Comparison of ENCODE assay signal across 8 mouse cellular contexts in the genomic region with DNA sequence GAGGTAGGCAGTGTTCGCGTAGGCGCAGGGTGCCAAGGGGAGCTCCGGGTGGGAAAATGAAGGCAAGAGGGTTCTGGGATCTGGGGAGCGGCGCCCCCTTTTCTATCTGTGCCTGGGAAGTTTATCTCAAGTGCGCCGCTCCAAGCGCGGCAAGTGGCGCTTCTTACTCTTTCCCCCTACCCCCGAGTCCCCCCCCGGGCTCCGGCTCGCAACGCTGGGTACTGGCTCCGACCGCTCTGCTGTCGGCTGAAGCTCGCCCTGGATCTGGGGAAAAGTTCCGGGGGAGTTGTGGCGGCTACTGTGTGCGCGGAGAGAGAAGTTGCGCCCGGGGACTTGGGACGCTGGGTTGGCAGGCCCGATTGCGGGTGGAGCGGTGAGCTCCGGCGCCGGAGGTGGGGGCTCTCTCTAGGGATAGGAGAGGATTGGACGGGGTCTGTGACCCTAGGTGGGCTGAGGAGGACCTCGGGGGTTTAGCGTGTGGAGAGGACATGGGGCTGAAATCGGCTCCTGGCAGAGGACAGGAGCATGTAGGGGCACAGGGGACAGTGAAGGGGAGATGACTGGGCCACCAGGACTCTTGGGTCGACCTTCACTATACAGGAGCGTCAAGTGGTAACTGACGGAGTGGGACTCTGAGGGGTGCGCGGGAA. TPM values are rescaled to one million over a fixed set of nuclear protein-coding genes. Genes with fewer than 3 reads are reported as not detected.
DNase-seq lines count a peak whose midpoint lies in the region; ATAC-seq and TF ChIP-seq lines count a peak whose summit lies in the region.

No protein-coding gene starts in this region.

- H3K9ac ChIP-seq in CH12.LX (ENCODE audit: insufficient read depth, low read depth): no peak overlapping the region
- peak overlapping the region; percentile 66 for H3K9ac ChIP-seq in kidney, embryonic 15.5 days

- no peaks in the 10 kb centered on the region for H3K36me3 ChIP-seq in CH12.LX (replicated peaks in 1 of 2; ENCODE audit: control insufficient read depth in 1 of 2, insufficient read depth in 1 of 2, low read length in 1 of 2)
- H3K36me3 ChIP-seq in kidney, embryonic 15.5 days: no peaks in the 10 kb centered on the region
- no peaks in the 10 kb centered on the region for H3K36me3 ChIP-seq in midbrain, embryonic 10.5 days

- H3K27me3 ChIP-seq in CH12.LX (replicated peaks): peaks cover 92% of the 10 kb centered on the region
- peaks cover 73% of the 10 kb centered on the region for H3K27me3 ChIP-seq in kidney, embryonic 15.5 days
- peaks cover 100% of the 10 kb centered on the region for H3K27me3 ChIP-seq in midbrain, embryonic 10.5 days (ENCODE audit: low read depth, poor library complexity, severe bottlenecking)

- DNase-seq in CH12.LX (ENCODE audit: extremely low read depth): no peak
- DNase-seq in adrenal gland, postnatal 14 days: peak; percentile 49
- peak; percentile 24 for DNase-seq in heart, adult 8-10 months (ENCODE audit: low spot score)
- DNase-seq in midbrain, embryonic 10.5 days (ENCODE audit: low spot score): peak; percentile 62
- no peak for DNase-seq in cerebellum, adult 9-11 months
- DNase-seq in layer of hippocampus, postnatal 36 days: no peak
- no peak for DNase-seq in frontal cortex, postnatal 10 days (ENCODE audit: low spot score in 2 of 2)

- peak overlapping the region in 1 of 3 experiments; percentile 23 for H3K4me3 ChIP-seq in CH12.LX (replicated peaks in 1 of 3; ENCODE audit: low read depth in 2 of 3, low read length in 2 of 3, poor library complexity in 1 of 3)
- H3K4me3 ChIP-seq in kidney, embryonic 15.5 days (replicated peaks): peak overlapping the region; percentile 78
- H3K4me3 ChIP-seq in midbrain, embryonic 10.5 days: peak overlapping the region; percentile 74

- TF ChIP-seq CTCF in CH12.LX (conservative IDR thresholded peaks at IDR 0.05 in 1 of 2, IDR thresholded peaks at IDR 0.05 in 1 of 2; ENCODE audit: low read depth in 2 of 2, low read length in 2 of 2): no peak

- in situ Hi-C loops in CH12.LX (cut with MboI; ENCODE audit: low pct_ligation_motif_present, low pct_unique_long_range_greater_than_20kb, low sequenced_read_pairs): no loop called here

- WGBS in kidney, embryonic 15.5 days: under 1% methylated on average over 42 of the region's 42 CpGs
- under 1% methylated on average over 42 of the region's 42 CpGs for WGBS in midbrain, embryonic 10.5 days

- TF ChIP-seq EP300 in CH12.LX (IDR thresholded peaks at IDR 0.05; ENCODE audit: low read length): no peak

- peak overlapping the region; percentile 67 for H3K4me2 ChIP-seq in CH12.LX (ENCODE audit: insufficient read depth, low read depth, poor library complexity, severe bottlenecking)
- peak overlapping the region; percentile 99 for H3K4me2 ChIP-seq in kidney, embryonic 15.5 days

- peaks cover 7% of the 10 kb centered on the region for H3K9me3 ChIP-seq in CH12.LX (replicated peaks; ENCODE audit: low read length)
- no peaks in the 10 kb centered on the region for H3K9me3 ChIP-seq in kidney, embryonic 15.5 days (replicated peaks)
- no peaks in the 10 kb centered on the region for H3K9me3 ChIP-seq in midbrain, embryonic 10.5 days (replicated peaks)

- dilution Hi-C loops in CH12.LX (cut with MboI; ENCODE audit: extremely low pct_ligation_motif_present, extremely low pct_unique_long_range_greater_than_20kb, low sequenced_read_pairs): no loop called here

- ATAC-seq in kidney, embryonic 15.5 days (replicated peaks; ENCODE audit: low FRiP score): no peak

- H3K27ac ChIP-seq in CH12.LX (ENCODE audit: insufficient read depth, low read depth): no peak overlapping the region
- H3K27ac ChIP-seq in kidney, embryonic 15.5 days: peak overlapping the region; percentile 67; the same call in 1 of the 2 replicates
- peak overlapping the region; percentile 73 for H3K27ac ChIP-seq in midbrain, embryonic 10.5 days (replicated peaks)

- no peaks in the 10 kb centered on the region for H3K79me2 ChIP-seq in CH12.LX (replicated peaks; ENCODE audit: control insufficient read depth, extremely low read depth, insufficient read depth, poor library complexity, severe bottlenecking)

- H3K4me1 ChIP-seq in CH12.LX (ENCODE audit: control insufficient read depth in 1 of 2, insufficient read depth in 2 of 2): no peaks in the 10 kb centered on the region
- H3K4me1 ChIP-seq in kidney, embryonic 15.5 days: peaks cover 69% of the 10 kb centered on the region
- H3K4me1 ChIP-seq in midbrain, embryonic 10.5 days: peaks cover 83% of the 10 kb centered on the region

- TF ChIP-seq RAD21 in CH12.LX (IDR thresholded peaks at IDR 0.05; ENCODE audit: low read depth, low read length): no peak

- no peak for TF ChIP-seq POLR2A in CH12.LX (IDR thresholded peaks at IDR 0.05; ENCODE audit: low read depth, low read length)

TF ChIP-seq in CH12.LX, 34 proteins besides CTCF, POLR2A, EP300 and RAD21:
- TF ChIP-seq TCF12 (IDR thresholded peaks at IDR 0.05; ENCODE audit: low read depth, low read length) (no peak), USF2 (conservative IDR thresholded peaks at IDR 0.05; ENCODE audit: low read depth, low read length) (no peak), IRF4 (IDR thresholded peaks at IDR 0.05; ENCODE audit: low read depth, low read length) (no peak), HCFC1 (IDR thresholded peaks at IDR 0.05; ENCODE audit: low read depth, low read length) (no peak), SIN3A (IDR thresholded peaks at IDR 0.05; ENCODE audit: low read length) (no peak), ETS1 (conservative IDR thresholded peaks at IDR 0.05; ENCODE audit: low read depth, low read length) (no peak), MXI1 (IDR thresholded peaks at IDR 0.05; ENCODE audit: low read depth, low read length) (no peak), MAX (IDR thresholded peaks at IDR 0.05; ENCODE audit: low read length) (no peak), TBP (conservative IDR thresholded peaks at IDR 0.05; ENCODE audit: low read depth, low read length) (no peak), KAT2A (IDR thresholded peaks at IDR 0.05; ENCODE audit: insufficient replicate concordance, low read length) (no peak), MAZ (IDR thresholded peaks at IDR 0.05; ENCODE audit: low read depth, low read length) (no peak), NELFE (IDR thresholded peaks at IDR 0.05; ENCODE audit: low read depth, low read length) (no peak), MEF2A (IDR thresholded peaks at IDR 0.05; ENCODE audit: borderline replicate concordance, low read depth, low read length) (no peak), JUN (IDR thresholded peaks at IDR 0.05; ENCODE audit: insufficient read depth, low read depth, low read length) (no peak), NRF1 (IDR thresholded peaks at IDR 0.05; ENCODE audit: low read depth, low read length) (no peak), UBTF (IDR thresholded peaks at IDR 0.05; ENCODE audit: low read depth, low read length) (no peak), POLR2AphosphoS2 (IDR thresholded peaks at IDR 0.05; ENCODE audit: low read depth, low read length) (no peak), JUND (conservative IDR thresholded peaks at IDR 0.05; ENCODE audit: low read depth, low read length) (no peak), MYC (IDR thresholded peaks at IDR 0.05; ENCODE audit: low read depth, low read length) (no peak), ZNF384 (IDR thresholded peaks at IDR 0.05; ENCODE audit: low read depth, low read length) (no peak)

RNA-seq across cellular contexts. Expression of a gene that starts 1.1 kb away (rescaled TPM):
- total RNA-seq in CH12.LX (2012; rRNA removed) (0.13 and 0.17 TPM in 2 replicates), CH12.LX (2014; rRNA removed) (0.12 and 0.23 TPM in 2 replicates)
- 0.36 and 0.37 TPM in 2 replicates for polyA plus RNA-seq in CH12.LX (2012; ENCODE audit: insufficient read length, low read depth)
- total RNA-seq in adrenal gland, postnatal 14 days (2021): 7.0 and 7.2 TPM in 2 replicates
- total RNA-seq in heart, adult 8-10 months (2022): 10 to 100 TPM; 40.6 to 49.5 (median 47.3) TPM
- polyA plus RNA-seq in kidney, embryonic 15.5 days (2015; fragmentation: Nextera tagmentation; extraction: Ambion mirVana): 7.1 and 7.3 TPM in 2 replicates
- 2.9 and 6.3 TPM in 2 replicates for polyA plus RNA-seq in midbrain, embryonic 10.5 days (2016; fragmentation: Nextera tagmentation; extraction: Ambion mirVana)
- total RNA-seq in layer of hippocampus, postnatal 36 days (2021): under 1 TPM; 0.52 to 0.66 TPM

Comparison
In these comparisons a context has a peak if more than half of its experiments do, and no peak if none do; other contexts are left out.
1. DNase-seq: peak in adrenal gland, postnatal 14 days (single experiment), heart, adult 8-10 months (single experiment) and midbrain, embryonic 10.5 days (single experiment); none in CH12.LX (single experiment), cerebellum, adult 9-11 months (single experiment), layer of hippocampus, postnatal 36 days (0 of 2) and frontal cortex, postnatal 10 days (0 of 2).